Mouse (Mus musculus) hindbrain, embryonic 13.5 days (tissue): Measurements from ENCODE around the gene Olfr432. TPM values are rescaled to one million over a fixed set of nuclear protein-coding genes. Genes with fewer than 3 reads are reported as not detected.

Source experiments
- ATAC-seq: fragments of 200-750 bp; cut with Nextera tagmentation; 2 replicates; pipeline ENCODE4 v1.8.0; 2017; ENCODE audit warnings: moderate TSS enrichment; ENCODE audit not compliant: low FRiP score
- H3K27ac ChIP-seq: fragments of 300-500 bp; sonication (generic); 2 replicates; pipeline ENCODE4 v1.5.1; 2015; ENCODE audit warnings: inconsistent platforms, mild to moderate bottlenecking, moderate library complexity
- H3K27me3 ChIP-seq: fragments of 300-500 bp; sonication (generic); 2 replicates; pipeline ENCODE4 v1.6.1; 2015; ENCODE audit warnings: mild to moderate bottlenecking, inconsistent platforms
- H3K36me3 ChIP-seq: fragments of 300-500 bp; sonication (generic); 2 replicates; pipeline ENCODE4 v1.6.1; 2015; ENCODE audit warnings: mild to moderate bottlenecking, inconsistent platforms
- H3K4me1 ChIP-seq: fragments of 300-500 bp; sonication (generic); replicated peaks from 2 replicates; pipeline ENCODE4 v1.6.1; 2015; ENCODE audit warnings: inconsistent platforms
- H3K4me2 ChIP-seq: fragments of 300-500 bp; sonication (generic); 2 replicates; pipeline ENCODE4 v1.6.1; 2015; ENCODE audit warnings: inconsistent platforms, mild to moderate bottlenecking, moderate library complexity
- H3K4me3 ChIP-seq: fragments of 300-500 bp; sonication (generic); 2 replicates; pipeline ENCODE4 v1.5.1; 2015; ENCODE audit warnings: mild to moderate bottlenecking, inconsistent platforms
- H3K9ac ChIP-seq: fragments of 300-500 bp; sonication (generic); 2 replicates; pipeline ENCODE4 v1.6.1; 2015; ENCODE audit warnings: mild to moderate bottlenecking, inconsistent platforms
- H3K9me3 ChIP-seq: fragments of 300-500 bp; sonication (generic); 2 replicates; pipeline ENCODE4 v1.6.1; 2016; ENCODE audit warnings: inconsistent platforms
- WGBS: fragments of 180-500 bp; shearing (Covaris S2); methylation state at CpG from one replicate; pipeline ENCODE4 v1.1.7; 2015; 5-methylcytosine and 5-hydroxymethylcytosine counted together
- polyA plus RNA-seq: library from polyadenylated mRNA; unstranded; fragments of >200 nt; fragmentation: Nextera tagmentation; extraction: Ambion mirVana; gene quantifications from 2 replicates; pipeline ENCODE4 v1.2.1, GENCODE M21; 2015

The Olfr432 gene
- polyA plus RNA-seq, 1 experiment from 2014 or later = not detected

DNA sequence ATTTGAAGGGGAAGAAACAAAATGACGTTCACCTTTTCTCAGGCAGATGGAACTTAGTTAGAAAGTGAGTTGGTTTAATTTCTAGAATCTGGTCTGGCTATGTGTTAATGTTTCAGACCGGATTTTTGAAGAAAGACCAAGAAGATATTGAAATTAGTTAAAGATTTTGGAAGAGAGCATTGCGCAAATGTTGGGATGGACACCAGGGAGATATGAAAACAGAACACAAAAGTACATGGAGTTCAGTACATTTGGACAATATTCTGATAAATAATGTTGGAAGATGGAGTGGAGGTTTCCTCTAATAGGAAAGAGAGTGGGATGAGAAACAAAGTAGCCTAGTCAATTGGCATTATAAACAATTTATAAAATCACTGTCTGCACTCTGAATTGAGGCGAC lies 2.5 kb downstream of the Olfr432 start:
- 89% methylated on average over 4 of the region's 4 CpGs for WGBS
- Histone ChIP-seq H3K27ac (no peak overlapping the region), H3K9ac (no peak overlapping the region), H3K36me3 (no peaks in the 10 kb centered on the region), H3K27me3 (no peaks in the 10 kb centered on the region), H3K4me1 (no peaks in the 10 kb centered on the region), H3K4me3 (no peak overlapping the region), H3K4me2 (no peak overlapping the region), H3K9me3 (no peaks in the 10 kb centered on the region)
- ATAC-seq = no peak

DNA sequence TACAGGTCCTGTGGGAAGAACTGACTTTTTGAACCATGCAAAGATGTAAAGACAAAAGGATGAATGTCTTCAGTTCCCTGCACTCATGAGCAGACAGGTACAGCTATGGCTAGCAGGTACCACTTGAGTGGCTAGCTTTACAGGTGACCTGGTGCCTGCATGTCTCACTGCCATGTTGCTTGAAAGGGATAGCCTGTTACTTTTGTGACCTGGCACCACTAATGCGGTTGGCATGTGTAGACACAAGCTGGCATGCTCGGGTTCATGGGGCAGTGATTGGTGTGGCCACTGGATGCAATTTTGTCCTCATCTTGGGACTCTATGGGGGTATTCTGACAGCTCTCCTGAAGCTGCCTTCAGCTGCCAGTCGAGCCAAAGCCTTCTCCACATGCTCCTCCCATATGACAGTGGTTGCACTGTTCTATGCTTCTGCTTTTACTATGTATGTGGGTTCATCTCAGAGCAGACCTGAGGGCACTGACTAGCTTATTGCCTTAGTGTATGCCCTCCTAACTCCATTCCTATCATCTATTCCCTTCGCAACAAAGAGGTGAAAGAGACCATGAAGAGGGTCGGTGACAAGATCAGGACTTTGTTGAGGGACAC lies 3.0 kb downstream of the Olfr432 start:
- Histone ChIP-seq H3K27ac (no peak overlapping the region), H3K36me3 (no peaks in the 10 kb centered on the region), H3K4me1 (no peaks in the 10 kb centered on the region), H3K4me2 (no peak overlapping the region), H3K27me3 (no peaks in the 10 kb centered on the region), H3K9me3 (no peaks in the 10 kb centered on the region), H3K4me3 (no peak overlapping the region), H3K9ac (no peak overlapping the region)
- no peak for ATAC-seq
- 87% methylated on average over 5 of the region's 5 CpGs for WGBS

- Histone ChIP-seq H3K4me3 (no peak overlapping the region), H3K9me3 (no peaks in the 10 kb centered on the region), H3K4me2 (no peak overlapping the region), H3K27me3 (no peaks in the 10 kb centered on the region), H3K4me1 (no peaks in the 10 kb centered on the region), H3K36me3 (no peaks in the 10 kb centered on the region), H3K27ac (no peak overlapping the region), H3K9ac (no peak overlapping the region)
- 91% methylated on average over 3 of the region's 3 CpGs for WGBS
- ATAC-seq = no peak
These were observed 4.0 kb downstream of the Olfr432 start for GRCm38 (mm10) chr1:174052981-174053380.

DNA sequence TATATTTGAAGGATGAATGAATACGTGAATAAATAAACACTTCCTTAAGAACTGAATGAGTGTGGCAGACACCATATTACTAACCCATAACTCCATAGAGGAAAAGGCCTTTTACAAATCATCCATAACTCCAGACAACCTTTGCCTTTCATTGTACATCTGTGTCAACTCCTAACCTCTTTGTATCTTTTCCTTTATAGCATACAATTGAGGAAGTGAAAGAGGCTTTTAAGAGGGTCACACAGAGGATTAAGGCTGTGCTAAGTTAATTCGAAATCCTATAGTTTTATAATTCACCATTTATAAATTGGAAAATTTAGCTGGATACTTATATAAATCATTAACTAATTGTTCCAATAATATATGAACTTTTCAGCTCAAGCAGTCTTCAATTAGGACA lies 6.2 kb downstream of the Olfr432 start:
- Histone ChIP-seq H3K4me2 (no peak overlapping the region), H3K9me3 (no peaks in the 10 kb centered on the region), H3K4me1 (no peaks in the 10 kb centered on the region), H3K4me3 (no peak overlapping the region), H3K9ac (no peak overlapping the region), H3K36me3 (no peaks in the 10 kb centered on the region), H3K27ac (no peak overlapping the region), H3K27me3 (no peaks in the 10 kb centered on the region)
- 83% methylated on average over 2 of the region's 2 CpGs for WGBS
- ATAC-seq = no peak

- Histone ChIP-seq H3K9ac (no peak within 1 kb of the TSS), H3K9me3 (no peaks in the 10 kb centered on the region), H3K4me3 (no peak within 1 kb of the TSS), H3K27me3 (no peaks in the 10 kb centered on the region), H3K4me2 (no peak within 1 kb of the TSS), H3K36me3 (no peaks in the 10 kb centered on the region), H3K27ac (no peak within 1 kb of the TSS), H3K4me1 (no peaks in the 10 kb centered on the region)
- 92% methylated on average over 3 of the region's 3 CpGs for WGBS
- no peak for ATAC-seq
These were observed 17.3 kb downstream of the Olfr432 start, which contains the start of gene Olfr430 for GRCm38 (mm10) chr1:174066305-174066704. Olfr430 (plus strand) TSS chr1:174066605.

DNA sequence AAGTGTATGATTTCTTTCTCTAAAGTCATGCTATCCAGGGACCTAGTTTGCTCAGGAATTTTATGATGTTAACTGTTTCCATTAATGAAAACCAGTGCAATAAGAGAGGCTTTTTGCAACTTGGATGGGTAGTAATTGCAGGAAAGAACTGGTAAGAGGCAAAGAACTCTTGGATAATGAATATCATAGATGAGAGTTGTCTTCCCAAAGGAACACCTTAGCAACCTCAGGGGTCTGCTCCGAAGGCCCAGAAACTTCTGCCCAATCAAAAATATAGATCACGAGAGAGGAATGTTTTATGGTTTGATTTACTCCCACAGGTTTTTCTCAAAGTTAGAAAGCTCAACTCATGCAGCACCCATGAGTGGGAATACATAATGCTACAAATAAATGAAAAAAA lies 35.0 kb downstream of the Olfr432 start, which contains the start of gene Olfr429:
Gene Olfr429 (plus strand): TSS at position 301 of the 400 bp plus-strand sequence.
- Histone ChIP-seq H3K4me2 (no peak within 1 kb of the TSS), H3K27ac (no peak within 1 kb of the TSS), H3K9me3 (no peaks in the 10 kb centered on the region), H3K36me3 (no peaks in the 10 kb centered on the region), H3K27me3 (no peaks in the 10 kb centered on the region), H3K9ac (no peak within 1 kb of the TSS), H3K4me3 (no peak within 1 kb of the TSS), H3K4me1 (no peaks in the 10 kb centered on the region)
- 94% methylated on average over 2 of the region's 2 CpGs for WGBS
- ATAC-seq = no peak

GRCm38 (mm10) chr1:174096591-174096990 lies 47.6 kb downstream of the Olfr432 start, which contains the start of gene Olfr427:
Olfr427 (plus strand) TSS chr1:174096891.
- 98% methylated on average over 1 of the region's 1 CpGs for WGBS
- H3K36me3 ChIP-seq = no peaks in the 10 kb centered on the region
- no peaks in the 10 kb centered on the region for H3K9me3 ChIP-seq
- no peak within 1 kb of the TSS for H3K27ac ChIP-seq
- H3K4me3 ChIP-seq = no peak within 1 kb of the TSS
- H3K27me3 ChIP-seq = no peaks in the 10 kb centered on the region
- H3K4me2 ChIP-seq = no peak within 1 kb of the TSS
- H3K4me1 ChIP-seq = no peaks in the 10 kb centered on the region
- ATAC-seq = no peak
- no peak within 1 kb of the TSS for H3K9ac ChIP-seq

GRCm38 (mm10) chr1:174103735-174104134 lies 54.7 kb downstream of the Olfr432 start:
- no peaks in the 10 kb centered on the region for H3K36me3 ChIP-seq
- no peak overlapping the region for H3K27ac ChIP-seq
- H3K4me3 ChIP-seq = no peak overlapping the region
- H3K9me3 ChIP-seq = no peaks in the 10 kb centered on the region
- no peak overlapping the region for H3K4me2 ChIP-seq
- no peak overlapping the region for H3K9ac ChIP-seq
- no peak for ATAC-seq
- no peaks in the 10 kb centered on the region for H3K4me1 ChIP-seq
- no peaks in the 10 kb centered on the region for H3K27me3 ChIP-seq
- WGBS = 57% methylated on average over 2 of the region's 2 CpGs

Other genes starting within 250 kb of the Olfr432 start
- gene Ifi211, start 136.2 kb upstream of the Olfr432 start, polyA plus RNA-seq = 0.40 and 0.52 TPM in 2 replicates
- 1.0 and 1.3 TPM in 2 replicates for gene Mndal, start 106.7 kb upstream of the Olfr432 start, polyA plus RNA-seq
- 0.40 and 0.65 TPM in 2 replicates for gene Ifi203, start 106.5 kb upstream of the Olfr432 start, polyA plus RNA-seq
- gene Ifi202b, start 66.5 kb upstream of the Olfr432 start, polyA plus RNA-seq = not detected in 2 replicates
- 0.12 TPM in 1 of 2 replicates, not detected in the other for gene Ifi205, start 17.4 kb upstream of the Olfr432 start, polyA plus RNA-seq
- gene Olfr433, start 8.5 kb upstream of the Olfr432 start, polyA plus RNA-seq = not detected in 2 replicates
- not detected in 2 replicates for gene Olfr430, start 17.4 kb downstream of the Olfr432 start, polyA plus RNA-seq
- not detected in 2 replicates for gene Olfr429, start 35.1 kb downstream of the Olfr432 start, polyA plus RNA-seq
- gene Olfr427, start 47.7 kb downstream of the Olfr432 start, polyA plus RNA-seq = not detected in 2 replicates
- gene Olfr231, start 72.0 kb downstream of the Olfr432 start, polyA plus RNA-seq = not detected in 2 replicates
- not detected in 2 replicates for gene Olfr424, start 82.3 kb downstream of the Olfr432 start, polyA plus RNA-seq
- not detected in 2 replicates for gene Olfr420, start 106.4 kb downstream of the Olfr432 start, polyA plus RNA-seq
- gene Spta1, start 123.6 kb downstream of the Olfr432 start, polyA plus RNA-seq = 0.16 and 0.28 TPM in 2 replicates
- gene Olfr419, start 202.9 kb downstream of the Olfr432 start, polyA plus RNA-seq = not detected in 2 replicates